Mouse (Mus musculus) telencephalon, adult 2 months (tissue): ENCODE data around the gene Klf4.

Experiments used
- DNase-seq: peaks from one replicate; pipeline ENCODE4 v3.0.0-alpha.2; 2011; ENCODE audit warnings: low read depth, low spot score

Klf4 gene

GRCm38 (mm10) chr4:55532407-55533195 lies at the start of gene Klf4:
Klf4 (minus strand) TSS chr4:55532466.
- DNase-seq, result peak; percentile 79

GRCm38 (mm10) chr4:55571432-55571831 lies 39.2 kb upstream of the Klf4 start:
- no peak for DNase-seq

GRCm38 (mm10) chr4:55567986-55568385 lies 35.7 kb upstream of the Klf4 start:
- no peak for DNase-seq

DNA sequence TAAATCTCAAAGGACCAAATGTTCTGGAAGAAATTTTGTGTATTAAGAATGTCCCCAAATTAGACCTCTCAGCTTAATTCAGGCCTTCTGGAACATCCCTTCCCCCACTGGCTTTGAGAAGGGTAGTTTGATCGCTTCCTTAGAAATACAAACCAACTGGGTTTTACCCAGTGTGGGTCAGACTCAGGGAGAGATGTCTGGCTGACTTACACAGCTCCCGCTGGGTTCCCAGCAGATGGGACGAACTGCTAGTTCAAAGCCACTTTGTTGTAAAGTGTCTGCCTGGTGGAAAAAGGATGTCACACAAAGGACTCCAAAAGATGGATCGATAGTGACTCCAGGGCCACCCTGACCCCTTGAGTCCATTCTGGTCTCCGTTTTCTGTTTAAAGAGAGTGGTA lies 35.3 kb upstream of the Klf4 start:
- no peak for DNase-seq

GRCm38 (mm10) chr4:55564317-55564716 lies 32.1 kb upstream of the Klf4 start:
- DNase-seq, result no peak

- DNase-seq, result no peak
Observed at GRCm38 (mm10) chr4:55563050-55563449, 30.8 kb upstream of the Klf4 start.

DNA sequence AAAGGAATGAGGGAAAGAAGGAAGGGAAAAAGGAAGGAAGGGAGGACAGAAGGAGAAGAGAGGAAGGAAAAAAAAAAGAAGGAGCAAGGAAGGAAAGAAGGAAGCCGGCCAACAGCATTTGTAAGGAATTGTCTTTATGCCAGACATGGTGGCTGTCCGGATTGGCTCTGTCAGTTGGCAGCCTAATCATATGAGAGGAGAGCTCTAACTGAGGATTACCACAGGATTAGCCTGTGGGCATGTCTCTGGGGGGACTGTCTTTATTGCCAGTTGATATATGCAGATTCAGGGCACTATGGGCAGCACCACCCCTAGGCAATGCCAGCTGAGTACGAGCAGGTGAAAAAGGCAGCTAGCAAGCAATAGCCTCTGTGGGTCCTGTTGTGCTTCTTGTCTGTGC lies 29.8 kb upstream of the Klf4 start:
- no peak for DNase-seq

DNA sequence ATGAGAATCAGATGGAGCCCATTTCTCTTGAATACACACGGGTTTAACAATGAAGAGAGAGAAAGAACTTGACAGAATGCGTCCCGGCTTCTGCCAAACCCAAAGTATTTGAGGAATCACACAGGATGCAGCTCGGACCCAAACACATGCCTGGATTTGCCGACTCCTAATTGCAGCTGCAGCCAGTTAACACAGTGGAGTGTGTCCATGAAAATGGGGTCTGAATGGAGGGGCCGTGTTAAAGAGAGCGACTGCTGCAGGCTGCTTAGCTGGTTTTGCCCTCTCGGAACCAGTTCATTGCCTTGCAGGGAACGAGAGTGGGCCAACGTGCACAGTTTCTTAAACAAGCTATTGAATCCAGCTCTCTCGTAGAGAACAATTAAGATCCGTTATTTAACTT lies 14.6 kb upstream of the Klf4 start:
- no peak for DNase-seq

DNA sequence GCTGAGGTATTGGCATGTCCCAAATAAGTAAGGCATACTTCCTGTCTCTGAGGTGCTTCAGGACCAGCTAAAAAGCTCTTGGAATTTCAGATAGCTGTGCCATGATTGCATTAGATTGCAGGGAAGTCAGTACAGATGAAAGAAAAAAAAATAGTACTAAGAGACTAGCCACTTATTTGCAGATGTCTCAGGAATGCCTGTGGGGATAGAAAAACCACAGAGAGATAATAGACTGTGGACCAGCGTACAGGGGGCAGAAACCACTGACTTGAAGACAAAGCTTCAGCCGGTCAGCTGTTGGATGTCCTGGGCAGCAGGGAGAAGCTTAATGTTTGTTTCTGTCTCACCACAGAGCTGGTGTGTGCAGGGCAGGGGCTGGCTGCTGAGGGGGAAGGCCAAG lies 10.5 kb upstream of the Klf4 start:
- DNase-seq, result no peak

DNA sequence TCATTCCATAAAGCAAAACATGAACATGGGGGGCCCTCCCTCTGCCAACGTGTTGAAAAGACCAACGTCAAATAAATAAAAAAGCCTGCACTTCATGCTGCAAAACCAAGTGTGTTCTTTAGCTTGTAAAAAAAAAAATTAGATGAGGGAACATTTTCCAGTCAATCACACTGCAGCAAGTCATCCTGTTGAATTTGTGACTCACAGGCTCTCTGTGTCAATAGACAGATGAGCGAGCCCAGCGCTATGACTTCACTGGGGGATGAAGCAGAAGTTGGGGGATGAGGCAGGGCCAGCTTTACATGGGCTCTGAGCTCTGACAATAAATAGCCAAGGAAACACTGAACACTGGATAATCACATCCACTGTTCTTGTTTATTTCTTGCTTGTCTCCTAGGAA lies 9.4 kb upstream of the Klf4 start:
- DNase-seq, result no peak

DNA sequence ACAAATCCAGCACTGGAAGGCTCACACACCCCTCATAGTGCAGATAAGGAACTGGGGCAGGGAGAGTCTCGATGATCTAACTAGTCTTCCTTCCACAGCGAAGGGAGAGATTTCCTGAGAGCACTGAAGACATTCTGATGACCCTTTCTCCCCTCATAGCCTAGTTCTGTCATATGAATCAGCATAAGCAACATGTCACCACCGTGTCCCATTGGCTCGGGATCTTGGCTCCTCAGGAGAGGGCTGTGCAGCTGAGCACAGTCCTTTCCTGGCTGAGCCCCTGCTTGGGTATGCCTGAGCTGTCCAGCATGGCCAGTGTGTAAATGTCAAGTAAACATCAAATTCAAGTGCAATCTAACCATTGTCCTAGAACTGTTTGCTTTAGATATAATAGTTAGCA lies 9.0 kb upstream of the Klf4 start:
- DNase-seq, result no peak

DNA sequence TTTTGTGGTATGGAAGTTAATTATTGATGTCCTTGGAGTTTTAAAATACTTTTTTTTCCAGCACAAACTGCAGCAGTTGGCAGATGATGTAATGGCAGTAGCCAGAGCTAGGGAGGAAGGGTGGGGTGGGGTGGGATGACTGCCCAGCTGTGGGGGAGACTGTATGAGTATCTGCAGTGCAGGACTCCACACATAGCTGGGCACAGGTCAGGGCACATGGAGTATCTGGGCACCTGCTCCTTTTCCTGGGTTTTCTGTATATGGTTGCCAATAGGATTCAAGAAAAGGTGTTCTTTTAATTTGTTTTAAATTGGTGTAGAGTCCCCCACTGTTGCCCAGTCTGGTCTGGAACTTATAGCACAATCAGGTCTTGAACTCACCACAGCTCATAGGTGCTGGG lies 2.7 kb upstream of the Klf4 start:
- no peak for DNase-seq

GRCm38 (mm10) chr4:55534510-55534909 lies 2.2 kb upstream of the Klf4 start:
- DNase-seq, result no peak

DNA sequence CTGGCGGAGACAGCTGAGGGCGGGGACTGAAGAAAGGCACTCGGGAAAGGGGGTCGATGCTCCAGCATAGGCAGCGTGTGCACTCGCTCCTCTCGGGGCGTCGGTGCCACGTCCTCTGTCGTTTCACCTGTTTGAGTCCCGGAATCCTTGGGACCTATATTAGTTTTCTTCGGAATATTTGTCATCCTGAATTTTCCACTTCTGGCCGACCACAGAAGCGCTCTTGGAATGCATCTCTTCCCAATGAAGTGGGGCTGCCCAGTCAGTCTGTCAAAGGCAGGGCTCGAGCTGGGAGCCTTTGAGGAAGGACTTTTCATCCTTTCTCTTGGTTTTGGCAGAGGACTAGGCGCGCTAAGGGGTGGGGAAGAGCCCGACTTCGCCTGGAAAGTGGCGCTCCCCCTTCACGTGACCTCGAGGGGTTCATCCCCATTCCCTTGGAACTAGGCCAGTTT lies 1.6 kb upstream of the Klf4 start:
- no peak for DNase-seq

- DNase-seq, result no peak
Observed at GRCm38 (mm10) chr4:55533196-55533802, 1.0 kb upstream of the Klf4 start.

DNA sequence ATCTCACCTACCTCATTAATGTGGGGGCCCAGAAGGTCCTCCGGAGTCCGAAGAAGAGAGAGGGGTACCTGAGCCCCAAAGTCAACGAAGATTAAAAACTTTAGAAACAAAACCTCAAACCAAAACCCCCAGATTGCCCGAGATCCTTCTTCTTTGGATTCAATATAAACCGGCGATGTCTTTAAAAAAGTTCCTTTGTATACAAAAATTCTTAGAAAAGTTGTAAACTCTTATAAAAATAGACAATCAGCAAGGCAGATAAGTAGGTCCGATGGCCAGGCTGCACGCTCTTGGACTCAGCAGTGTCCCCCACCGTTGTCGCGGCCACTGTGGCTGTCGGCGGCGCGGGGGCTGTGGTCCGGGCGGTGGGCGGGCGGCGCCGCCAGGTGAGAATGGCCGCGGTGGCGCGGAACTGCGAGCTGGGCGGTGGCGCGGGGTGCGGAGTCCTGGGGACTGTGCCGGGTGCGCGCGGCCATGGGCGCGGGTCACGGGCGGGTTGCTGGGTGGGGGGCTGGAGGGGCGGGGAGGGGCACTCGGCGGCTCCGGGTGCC lies 335 bp downstream of the Klf4 start:
- no peak for DNase-seq

GRCm38 (mm10) chr4:55531096-55531855 lies 990 bp downstream of the Klf4 start:
- no peak for DNase-seq

DNA sequence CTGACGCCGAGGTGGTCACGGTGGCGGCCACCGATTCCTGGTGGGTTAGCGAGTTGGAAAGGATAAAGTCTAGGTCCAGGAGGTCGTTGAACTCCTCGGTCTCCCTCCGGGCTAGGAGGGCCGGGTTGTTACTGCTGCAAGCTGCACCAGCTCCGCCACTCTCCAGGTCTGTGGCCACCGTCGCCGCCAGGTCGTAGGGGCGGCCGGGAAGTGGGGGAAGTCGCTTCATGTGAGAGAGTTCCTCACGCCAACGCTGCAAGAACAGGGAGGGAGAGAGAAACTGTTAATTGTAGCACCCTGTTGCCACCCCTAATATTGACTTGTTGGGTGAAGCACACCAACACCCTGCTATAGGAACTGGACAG lies 1.6 kb downstream of the Klf4 start:
- DNase-seq, result no peak

GRCm38 (mm10) chr4:55530236-55530635 lies 2.0 kb downstream of the Klf4 start:
- no peak for DNase-seq

DNA sequence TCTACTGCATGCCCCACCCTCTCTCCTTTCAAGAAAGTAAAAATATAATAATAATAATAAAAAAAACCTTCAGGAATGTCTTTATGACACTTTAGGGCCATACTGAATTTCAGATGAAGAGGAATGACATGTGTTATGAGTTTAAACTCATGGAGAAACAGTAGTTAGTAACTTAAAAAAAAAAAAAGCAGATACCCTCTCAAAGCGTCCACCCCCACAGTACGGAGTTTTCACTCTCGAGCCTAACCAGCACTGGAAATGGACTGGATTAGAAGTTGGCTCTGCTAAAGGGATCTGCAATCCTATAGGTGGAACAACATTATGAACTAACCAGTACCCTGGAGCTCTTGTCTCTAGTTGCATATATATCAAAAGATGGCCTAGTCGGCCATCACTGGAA lies 3.9 kb downstream of the Klf4 start:
- no peak for DNase-seq

GRCm38 (mm10) chr4:55527931-55528330 lies 4.3 kb downstream of the Klf4 start:
- no peak for DNase-seq
